Mouse (Mus musculus) mature B cell (primary cell): ENCODE results near the gene Tmem185b.

Source experiments
- in situ Hi-C: fragments of 300-500 bp; cut with MboI; formaldehyde crosslinking; loops from 2 replicates; pipeline ENCODE4 v1.14.3; 2019

Gene Tmem185b

DNA sequence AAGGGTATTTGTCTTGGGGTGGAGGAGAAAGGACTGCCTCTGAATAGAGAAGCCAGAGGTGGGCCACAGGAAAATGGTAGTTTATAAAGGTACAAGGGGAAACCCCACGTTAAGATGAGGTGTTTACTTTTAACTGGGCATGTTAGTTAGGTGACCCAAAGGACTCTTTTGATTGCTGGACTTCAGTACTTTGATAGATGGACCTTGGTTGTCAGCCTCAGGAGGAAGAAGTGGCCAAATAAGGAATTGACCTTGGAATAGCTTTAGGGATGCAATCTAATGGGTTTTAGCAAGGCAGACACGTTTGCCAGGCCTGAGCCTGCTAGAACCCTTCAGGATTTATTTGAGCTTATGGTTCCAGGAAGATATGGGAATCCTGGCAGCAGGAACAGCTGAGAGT lies 13.3 kb downstream of the Tmem185b start:
- in situ Hi-C loops: no loop called here

DNA sequence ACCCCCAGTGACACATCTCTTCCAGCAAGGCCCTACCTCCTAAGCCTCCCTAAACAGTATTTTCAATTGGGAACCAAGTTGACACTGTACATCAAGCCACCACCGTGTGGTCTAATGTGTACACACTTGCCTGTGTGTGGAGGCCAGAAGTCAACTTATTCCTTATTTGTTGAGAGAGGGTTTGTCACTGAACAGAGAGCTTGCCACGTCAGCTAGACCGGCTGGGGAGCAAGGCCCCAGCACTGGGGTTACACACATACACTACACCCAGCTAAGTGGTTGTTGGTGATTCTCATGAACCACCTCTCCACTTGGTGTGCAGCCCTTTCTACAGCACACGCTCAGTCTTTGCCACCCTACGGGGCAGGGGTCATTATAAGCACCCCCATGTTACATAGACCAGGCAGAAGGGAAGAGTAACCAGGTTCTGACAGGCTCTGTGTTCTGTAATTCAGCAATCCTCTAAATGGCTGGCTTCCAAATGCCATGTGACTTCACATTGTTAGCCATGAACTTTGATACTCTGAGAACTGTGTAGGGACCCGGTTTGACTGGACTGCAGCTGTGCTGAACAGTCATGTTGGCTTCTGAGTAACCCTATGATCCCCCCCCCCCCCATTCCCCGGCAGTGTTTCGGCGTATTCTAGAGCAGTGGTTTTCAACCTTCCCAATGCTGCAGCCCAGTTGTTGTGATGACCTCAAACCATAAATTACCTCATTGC lies 15.0 kb downstream of the Tmem185b start:
- in situ Hi-C loops: no loop called here

DNA sequence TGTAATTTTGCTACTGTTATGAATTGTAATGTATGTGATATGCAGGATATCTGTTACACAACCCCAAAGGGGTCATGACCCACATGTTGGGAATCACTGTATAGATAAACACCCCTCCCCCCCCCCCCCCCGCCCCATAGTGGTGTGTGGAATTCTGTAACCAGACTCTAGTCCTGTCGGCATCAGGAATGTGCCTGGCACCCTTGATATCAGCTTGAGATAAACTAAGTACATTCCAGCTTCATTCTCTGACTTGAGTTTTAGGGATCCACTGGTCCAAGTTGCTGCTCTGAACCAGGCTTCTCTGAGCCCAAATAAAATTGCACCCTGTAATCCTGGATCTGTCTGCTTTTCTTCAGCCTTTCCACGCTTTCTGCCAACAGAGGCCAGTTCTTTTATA lies 15.6 kb downstream of the Tmem185b start:
- in situ Hi-C loops: no loop called here

DNA sequence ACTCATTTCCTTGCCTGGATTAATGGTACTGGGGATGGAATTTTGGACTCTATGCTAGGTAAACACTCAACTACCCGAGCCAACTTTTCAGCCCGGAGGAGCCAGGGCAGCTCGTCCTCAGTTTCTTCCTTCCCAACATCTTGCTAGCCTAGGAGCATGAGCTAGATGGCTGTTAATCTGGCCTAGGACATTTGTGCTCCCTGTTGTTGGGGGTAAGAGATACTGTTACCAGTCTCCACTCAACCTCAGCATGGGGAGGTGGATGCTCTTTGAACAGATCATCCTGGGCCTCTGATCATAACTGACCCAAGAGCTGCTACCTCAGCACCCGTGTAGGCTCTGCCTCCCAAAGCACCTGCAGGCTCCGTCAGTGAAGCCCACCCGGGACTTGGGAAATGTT lies 17.4 kb downstream of the Tmem185b start:
- in situ Hi-C loops: no loop called here

DNA sequence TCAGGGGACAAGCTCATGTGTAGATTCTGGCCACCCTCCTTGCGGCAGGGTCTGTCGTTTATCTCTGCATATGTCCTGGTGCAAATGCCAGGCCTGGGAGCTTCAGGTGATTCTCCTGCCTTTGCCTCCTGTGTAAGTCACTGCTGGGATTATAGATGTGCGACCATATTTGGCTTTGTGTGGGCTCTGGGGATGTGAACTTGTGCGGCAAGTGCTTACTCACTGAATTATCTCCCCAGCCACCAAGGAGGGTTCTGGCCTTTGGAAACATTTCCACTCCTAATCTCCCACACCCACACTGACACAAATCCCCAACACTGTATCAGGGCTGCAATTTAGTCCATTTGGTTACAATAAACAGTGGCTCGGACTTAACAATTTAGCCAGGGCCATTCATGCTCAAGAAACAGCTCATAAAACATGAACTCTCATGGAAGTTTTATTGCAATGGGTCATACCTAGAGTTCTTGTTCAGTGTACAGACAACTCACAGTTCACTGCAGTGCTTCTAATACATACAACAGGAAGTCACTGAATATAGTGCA lies 18.7 kb downstream of the Tmem185b start:
- in situ Hi-C loops: no loop called here

DNA sequence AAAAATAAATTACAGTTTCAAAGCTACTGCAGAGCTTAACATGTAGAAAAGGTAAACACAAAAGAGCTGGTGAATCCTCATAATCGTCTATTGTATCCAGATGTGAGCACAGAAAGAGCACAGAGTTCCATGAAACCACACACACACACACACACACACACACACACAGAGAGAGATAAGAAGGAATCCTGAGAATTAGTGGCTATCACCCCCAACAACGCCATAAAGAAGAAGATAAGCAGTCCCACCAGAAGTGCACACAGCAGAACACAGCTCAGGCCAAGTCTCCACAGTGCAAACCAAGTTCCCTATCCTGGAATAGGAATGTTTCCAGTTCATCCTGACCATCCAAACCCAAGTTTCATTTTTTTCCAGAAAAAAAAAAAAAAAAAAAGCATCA lies 19.2 kb downstream of the Tmem185b start:
- in situ Hi-C loops: no loop called here

DNA sequence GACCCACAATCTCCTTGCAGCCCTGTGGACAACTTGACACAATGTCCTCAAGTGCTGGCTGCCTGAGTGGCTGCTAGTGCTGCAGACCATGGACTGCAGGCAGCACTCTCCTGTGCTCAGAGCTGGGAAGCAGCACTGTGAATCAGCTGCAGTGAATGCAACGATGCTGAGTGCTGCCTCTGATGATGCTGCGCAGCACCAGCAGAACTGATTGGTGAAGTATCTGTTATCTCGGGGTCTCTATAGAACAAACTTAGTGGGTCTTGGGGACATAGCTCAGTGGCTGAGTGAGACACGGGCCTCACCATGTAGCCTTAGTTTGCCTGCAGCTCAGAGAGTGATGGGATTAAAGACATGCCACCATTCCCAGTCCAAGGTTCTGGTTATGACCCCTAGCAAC lies 19.7 kb downstream of the Tmem185b start:
- in situ Hi-C loops: no loop called here

DNA sequence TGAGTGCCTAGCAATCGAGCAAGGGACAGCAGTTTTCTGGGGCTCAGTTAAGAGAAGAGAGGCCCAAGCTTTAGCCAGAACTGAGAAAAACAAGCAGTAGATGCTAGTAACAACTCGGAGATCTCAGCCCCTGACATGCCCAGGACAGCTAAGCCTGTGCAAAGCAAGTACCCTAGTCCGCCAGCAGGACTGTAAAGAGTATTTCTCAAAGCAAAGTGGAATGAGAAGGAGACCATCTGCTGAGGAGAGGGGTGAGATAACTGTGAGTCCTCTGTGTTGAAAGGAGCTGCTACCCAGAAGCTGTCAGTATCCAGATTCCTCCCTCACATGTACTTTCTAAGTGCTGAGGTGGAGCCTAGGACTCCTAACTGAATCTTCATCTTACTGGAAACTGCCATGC lies 20.5 kb downstream of the Tmem185b start:
- in situ Hi-C loops: no loop called here

DNA sequence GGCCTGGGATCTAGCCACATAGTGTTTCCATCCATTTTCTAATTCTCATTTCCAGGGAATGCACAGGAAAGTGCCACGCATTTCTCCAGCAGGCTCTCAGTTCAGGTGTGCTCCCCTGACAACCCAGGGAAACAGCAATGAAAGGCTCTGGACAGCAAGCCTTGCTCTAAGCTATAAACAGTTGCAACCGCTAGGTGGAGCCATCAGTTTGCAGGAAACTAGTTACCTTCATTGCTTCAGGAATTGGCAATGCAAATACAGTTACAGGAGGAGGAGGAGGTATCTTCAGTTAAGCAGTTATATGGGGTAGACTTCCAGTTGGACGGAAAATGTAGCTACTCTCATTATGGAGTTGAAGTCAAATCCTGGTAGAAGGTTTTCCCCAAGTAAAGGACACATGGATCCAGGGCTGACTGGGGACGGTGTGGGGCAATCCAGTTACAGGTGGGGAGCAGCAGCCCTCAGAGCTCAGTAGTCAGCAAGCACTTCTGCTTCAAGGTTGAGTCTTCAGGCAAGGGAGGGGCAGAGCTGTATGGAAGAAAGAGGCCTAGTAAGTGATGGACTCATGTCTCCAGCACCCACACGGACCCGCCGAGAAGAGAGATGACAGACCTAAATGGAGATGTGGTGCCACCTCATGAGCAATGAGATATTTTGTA lies 22.8 kb downstream of the Tmem185b start:
- in situ Hi-C loops: no loop called here

DNA sequence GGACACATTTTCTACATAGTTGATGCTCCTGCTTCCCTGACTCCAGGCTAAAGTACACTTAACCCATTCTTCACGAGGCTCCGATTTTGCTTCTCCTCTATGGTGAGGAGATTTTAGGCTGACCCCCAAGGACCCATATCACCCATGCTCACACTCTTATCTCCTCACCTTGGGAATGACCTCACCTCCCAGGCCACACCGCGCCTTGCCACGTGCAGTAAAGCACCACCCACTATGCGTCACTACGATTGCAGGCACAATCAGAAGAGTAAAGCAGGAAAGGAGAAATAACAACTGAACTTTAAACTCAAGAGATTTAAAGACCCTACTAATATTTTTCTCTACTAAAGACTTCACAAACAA lies 23.3 kb downstream of the Tmem185b start:
- in situ Hi-C loops: no loop called here

DNA sequence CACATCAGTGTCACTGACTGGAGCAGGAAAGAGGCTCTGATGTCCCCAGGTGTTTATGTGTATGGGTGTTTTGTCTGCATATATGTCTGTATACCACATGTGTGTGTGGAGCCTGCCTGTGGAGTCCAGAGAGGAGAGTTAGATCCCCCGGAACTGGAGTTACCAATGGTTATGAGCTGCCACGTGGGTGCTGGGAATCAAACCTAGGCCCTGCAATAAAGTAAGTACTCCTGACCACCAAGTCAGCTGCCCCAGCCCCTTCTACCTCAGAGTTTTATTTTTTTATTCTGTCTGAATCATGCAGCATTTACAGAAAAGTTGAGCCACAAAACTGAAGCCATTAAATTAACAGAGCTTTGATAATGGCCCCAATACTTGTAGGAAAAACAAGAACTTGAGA lies 24.1 kb downstream of the Tmem185b start:
- in situ Hi-C loops: no loop called here

DNA sequence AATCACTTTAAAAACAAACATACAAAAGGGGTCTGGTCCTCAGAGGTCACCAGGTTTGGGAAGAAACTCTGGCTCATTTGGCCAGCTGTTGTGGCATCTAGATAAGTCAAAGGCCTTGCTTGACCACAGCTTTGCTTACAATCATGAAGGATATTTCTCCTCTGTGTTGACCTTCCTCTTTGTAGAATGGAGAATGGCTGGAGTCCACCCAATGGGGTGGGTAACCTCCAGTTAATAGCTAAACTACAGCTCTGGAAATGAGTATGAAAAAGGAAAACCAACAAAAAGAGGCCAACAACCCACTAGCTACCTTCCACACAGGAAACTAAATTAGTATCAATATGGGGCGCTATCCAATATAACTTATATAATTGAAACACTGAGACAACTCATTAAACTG lies 25.7 kb downstream of the Tmem185b start:
- in situ Hi-C loops: no loop called here

DNA sequence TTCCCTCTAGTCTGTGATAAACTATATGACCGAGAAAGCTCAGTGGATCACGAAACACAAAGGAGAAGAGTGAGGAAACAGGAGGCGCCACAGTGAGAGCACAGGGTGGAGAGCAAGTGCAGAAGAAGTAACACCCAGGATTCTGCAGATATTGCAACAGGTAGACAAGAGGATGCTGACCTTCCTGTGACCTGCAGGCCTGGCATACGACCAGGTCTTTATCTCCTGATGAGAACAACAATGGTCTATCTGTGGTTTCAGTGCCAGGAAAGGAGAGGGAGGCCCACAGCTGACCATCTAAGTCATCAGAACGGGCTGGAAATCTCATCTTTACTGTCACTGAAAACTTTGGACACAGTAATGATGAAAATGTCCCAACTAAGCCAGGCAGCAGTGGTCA lies 29.7 kb downstream of the Tmem185b start:
- in situ Hi-C loops: no loop called here

DNA sequence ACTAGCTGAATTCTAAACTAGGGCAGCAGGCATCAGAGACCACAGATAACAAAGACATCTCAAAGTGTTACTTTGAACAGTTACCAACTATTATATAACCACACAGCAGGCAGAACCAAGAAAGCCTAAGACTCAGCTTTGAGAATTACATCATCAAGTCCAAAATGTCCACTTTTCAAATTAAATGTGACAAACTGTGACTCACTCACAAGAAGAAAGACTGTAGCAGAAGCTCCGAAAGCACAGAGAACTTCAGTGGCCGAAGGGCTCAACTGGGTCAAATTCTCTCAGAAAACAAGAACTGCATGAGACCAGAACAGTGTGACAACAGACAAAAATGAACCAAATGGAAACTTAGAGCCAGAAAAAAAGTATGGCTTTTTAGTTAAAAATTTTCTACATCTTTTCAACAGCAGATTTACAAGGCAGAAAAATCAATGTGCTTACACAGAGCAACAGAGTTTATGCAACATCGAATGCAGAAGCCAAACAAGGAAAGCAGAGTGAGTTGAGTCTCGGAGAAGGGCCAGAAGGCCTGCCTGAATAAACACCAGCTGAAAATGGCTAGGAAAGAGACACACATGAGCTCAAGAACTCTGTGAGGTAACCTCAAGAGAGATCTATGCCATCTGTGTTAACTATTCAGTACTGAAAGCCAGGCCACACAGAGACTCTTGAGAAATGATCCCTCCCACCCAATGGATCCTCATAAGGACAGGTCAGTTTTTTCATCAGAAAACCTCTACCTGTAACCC lies 31.9 kb downstream of the Tmem185b start:
- in situ Hi-C loops: no loop called here

DNA sequence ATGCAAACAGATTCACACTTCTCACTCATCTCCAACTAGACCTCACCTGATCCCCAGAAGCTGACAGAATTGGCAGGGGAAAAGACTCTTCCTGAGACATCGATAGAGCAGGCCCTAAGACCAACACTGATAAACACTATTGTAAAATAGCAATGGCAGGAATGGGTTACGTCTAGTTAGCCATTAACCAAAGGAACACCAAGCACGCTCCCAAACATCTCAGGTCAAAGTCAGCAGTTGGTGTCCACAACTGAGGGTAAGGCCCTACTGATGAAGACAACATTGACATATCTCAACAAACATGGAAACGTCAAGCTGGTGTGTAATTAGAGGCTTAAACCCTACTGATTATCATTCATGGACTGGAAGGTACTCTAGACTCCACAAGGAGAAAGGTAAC lies 39.6 kb downstream of the Tmem185b start:
- in situ Hi-C loops: no loop called here

DNA sequence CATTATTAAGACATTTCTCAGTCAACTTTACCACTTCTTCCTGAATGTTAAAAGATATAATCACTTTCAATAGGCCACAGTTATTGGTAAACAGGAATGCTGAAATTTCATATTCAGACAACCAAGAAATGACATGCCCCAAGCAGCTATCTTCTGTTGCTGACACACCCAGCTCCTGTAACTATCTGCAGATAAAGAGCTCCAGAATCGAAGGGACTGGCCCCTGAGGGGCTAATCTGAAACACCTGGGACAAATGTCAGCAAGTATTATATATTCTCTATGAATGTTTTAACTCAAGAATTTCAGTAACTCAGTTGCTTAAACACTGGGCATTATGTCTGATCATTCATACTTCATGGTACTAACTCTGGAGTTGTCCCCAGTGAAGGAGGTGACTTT lies 44.2 kb downstream of the Tmem185b start:
- in situ Hi-C loops: no loop called here
